Mouse (Mus musculus): ENCODE results near the gene Phf13.

Gene Phf13

DNA sequence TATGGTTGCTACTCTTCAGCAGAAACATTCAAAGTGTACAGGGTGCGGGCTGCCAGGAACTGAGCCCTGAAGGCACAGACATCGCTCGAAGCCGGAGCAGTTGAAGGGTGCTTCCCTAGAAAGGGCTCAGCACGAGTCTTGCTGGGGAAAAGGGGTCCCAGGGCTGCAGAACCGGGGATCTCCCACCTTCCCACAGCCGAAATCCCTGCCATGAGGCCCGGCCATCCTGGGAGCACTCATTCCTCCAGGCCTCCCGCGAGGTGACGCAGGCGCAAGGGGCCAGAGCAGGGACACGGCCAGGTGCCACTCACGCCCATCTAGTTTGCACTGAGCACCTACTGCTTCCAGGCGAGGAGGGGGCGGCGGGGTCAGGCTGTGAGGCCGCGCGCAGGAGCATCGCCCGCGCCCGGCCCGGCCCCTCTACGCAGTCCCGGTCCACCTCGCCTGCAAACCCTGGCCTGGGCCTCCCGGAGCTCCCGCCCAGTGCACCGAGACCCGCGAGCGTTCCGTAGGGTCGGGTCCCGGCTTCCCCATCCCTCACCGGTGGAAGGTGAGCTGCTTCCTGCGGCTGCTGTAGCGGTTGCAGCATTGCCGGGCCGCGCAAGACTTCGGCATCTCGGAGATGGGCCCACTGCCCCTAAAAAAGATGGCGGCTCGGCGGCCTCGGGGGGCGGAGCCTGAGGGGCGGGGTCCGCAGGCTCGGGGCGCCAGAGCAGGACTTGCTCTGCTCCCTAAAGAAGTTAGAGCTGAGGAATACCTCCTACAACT is 7.5 kb downstream of the Phf13 start, which contains the start of gene Thap3:
Gene Thap3 (minus strand): TSS at position 656 of the 768 bp plus-strand sequence.
- DNase-seq, result peak; percentile 91

DNA sequence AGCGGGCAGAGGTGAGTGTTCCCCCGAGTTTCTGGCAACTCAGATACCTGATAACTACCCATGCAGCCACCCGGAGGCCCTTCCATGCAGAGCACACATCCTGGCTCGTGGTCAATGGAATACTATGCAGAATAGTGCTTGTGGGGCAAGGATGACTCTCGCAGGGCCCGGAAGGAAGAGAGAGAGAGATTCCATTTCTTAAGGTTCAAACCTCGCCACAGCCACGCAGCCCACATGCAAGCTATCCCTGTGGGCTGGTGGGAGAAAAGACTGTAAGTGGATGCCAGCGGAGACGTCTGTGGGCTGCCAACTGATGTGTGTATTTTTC is 8.1 kb downstream of the Phf13 start:
- no peak for DNase-seq

GRCm38 (mm10) chr4:151986650-151987049 is 9.4 kb downstream of the Phf13 start:
- DNase-seq, result no peak

DNA sequence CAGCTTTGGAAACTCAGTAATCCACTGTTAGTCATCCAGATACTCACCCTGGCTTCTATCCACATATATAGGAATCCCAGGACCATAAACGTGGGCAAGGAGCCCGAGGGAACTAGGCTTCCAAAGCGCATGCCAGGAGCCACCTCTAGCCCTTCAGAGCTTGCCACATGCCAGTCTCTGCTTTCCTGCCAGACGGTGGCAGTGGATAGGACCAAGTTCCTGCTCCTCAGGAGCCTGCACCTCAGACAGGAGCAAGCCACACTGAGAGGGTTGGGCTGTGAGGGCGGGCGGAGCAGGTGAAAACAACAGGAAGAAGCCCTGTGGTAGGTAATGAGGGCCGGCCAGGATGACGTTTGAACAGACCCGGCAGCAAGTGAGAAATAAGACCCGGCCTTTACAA is 10.2 kb downstream of the Phf13 start:
- DNase-seq, result no peak

GRCm38 (mm10) chr4:151983560-151983959 is 12.5 kb downstream of the Phf13 start:
- DNase-seq, result no peak

DNA sequence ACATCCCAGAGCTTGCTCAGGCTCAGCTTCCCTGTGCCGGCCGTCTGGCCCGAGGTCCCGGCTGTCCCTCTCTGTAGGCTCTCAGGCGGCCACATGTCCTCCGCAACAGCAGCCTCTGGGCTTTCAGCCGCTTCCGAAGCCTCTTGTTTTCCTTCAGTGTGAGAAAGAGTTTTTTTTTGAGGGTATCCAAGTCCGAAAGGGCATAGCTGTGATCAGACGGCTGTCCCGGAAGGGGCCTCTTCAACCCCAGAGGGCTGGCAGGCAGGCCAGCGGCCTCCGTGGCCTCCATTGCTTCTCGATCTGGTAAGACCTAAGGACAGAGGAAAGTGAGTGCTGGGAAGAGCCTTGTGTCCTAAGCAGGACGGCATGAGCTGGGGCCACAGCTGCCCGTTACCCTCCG is 13.0 kb downstream of the Phf13 start:
- no peak for DNase-seq

- DNase-seq, result peak; percentile 75
These were observed 14.7 kb downstream of the Phf13 start for GRCm38 (mm10) chr4:151981363-151981762.

- no peak for DNase-seq
These were observed 15.4 kb downstream of the Phf13 start for GRCm38 (mm10) chr4:151980699-151981098.

GRCm38 (mm10) chr4:151977748-151978147 is 18.3 kb downstream of the Phf13 start:
- peak; percentile 85 for DNase-seq

- peak; percentile 42 for DNase-seq
These were observed 20.6 kb downstream of the Phf13 start for GRCm38 (mm10) chr4:151975441-151975840.

- peak; percentile 31 for DNase-seq
These were observed 23.7 kb downstream of the Phf13 start for GRCm38 (mm10) chr4:151972221-151972967.

GRCm38 (mm10) chr4:151968204-151968921 is 27.7 kb downstream of the Phf13 start:
- no peak for DNase-seq

DNA sequence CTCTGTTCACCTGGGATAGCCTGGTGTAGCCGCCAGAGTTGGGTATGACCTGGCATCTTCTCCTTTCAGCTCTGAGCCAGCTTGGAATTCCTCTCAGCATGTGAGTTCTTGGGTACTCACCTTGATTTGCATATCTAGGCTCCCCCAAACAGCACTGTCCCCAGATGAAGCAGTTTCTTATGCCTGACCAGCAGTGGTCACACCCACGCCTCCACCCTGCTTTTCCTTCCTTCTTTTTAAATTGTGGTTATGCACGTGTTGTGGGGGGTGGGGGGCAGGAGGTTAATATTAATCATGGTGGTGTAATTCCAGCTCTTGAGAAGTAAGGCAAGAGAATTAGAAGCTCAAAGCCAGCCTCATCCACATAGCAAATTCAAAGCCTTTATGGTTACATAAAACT is 33.2 kb downstream of the Phf13 start:
- DNase-seq, result no peak

GRCm38 (mm10) chr4:151960513-151960854 is 35.6 kb downstream of the Phf13 start:
- DNase-seq, result no peak

DNA sequence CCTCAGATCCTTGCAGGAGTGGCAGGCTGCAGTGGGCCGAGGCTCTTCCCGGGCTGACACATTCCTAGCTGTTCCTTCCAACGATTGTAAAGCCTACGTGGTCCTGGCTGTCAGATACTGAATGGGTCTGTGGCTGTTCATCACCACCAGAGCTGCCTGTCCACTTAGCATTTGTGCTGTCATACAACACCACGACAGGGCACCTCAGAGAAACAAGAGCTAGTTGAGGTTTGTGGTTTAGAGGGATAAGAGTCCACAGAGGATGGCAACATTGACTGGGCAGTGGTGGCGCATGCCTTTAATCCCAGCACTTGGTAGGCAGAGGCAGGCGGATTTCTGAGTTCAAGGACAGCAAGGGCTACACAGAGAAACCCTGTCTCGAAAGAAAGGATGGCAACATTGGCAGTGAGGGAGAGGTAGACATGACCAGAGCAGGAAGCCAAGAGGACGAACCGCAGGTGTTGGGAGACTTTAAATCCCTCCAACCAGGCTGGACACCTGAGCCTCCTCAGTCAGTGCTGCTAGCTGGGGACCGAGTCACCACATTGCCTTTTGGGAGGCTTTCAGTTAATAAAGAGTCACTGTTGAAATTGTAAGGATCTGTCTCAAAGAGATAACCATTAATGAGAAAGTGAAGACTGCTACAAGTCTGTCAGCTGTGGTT is 36.1 kb downstream of the Phf13 start:
- DNase-seq, result no peak

DNA sequence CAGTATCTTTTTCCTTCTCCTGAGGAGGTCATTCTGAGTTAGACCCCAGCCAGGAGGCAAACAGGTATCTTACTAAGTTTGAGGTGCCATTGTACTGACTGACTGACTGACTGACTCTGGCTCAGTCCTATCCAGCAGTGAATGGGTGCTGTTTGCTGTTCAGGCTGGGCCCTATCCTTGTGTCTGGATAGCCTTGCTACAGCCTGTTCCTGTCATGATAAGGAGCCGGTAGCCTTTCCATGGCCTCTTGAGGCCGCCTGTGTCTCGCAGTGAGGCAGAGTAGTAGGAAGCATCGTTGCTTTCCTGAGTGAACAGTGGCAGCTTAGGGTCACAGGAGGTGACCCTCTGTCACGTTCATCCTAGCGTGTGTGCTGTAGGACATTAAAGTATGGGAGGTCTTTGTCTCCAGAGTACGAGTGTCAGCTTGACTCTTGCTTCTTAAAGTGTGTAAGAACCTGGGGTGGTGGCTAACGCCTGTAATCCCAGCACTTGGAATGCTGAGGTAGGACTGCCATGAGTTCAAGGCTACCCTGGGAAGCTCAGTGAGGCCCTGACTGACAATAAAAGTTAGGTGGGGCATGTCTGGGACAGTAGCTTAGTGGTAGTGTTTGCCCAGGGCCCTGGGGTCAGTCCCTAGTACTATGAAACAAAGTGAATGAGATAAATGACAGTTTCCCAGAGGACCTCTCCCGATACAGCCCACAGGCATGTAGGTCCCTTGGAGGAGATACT is 38.3 kb downstream of the Phf13 start:
- no peak for DNase-seq

DNA sequence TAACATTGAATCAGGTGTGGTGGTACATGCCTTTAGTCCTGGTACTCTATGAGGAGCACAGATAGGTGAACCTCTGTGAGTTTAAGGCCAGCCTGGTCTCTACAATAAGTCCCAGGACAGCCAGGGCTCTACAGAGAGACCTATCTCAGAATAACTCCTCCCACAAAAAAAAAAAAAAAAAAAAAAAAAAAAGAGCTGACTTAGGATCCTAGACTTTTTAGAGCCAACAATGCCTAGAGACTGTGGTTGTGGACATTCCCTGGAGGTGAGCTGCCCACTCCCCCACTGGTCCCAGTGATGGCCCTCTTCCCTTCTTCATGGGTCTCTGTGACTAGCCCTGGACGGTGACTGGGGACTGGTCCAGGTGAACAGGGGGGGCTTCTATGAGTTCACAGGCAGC is 40.3 kb downstream of the Phf13 start:
- no peak for DNase-seq

- no peak for DNase-seq
These were observed 42.8 kb downstream of the Phf13 start for GRCm38 (mm10) chr4:151953209-151953608.

DNA sequence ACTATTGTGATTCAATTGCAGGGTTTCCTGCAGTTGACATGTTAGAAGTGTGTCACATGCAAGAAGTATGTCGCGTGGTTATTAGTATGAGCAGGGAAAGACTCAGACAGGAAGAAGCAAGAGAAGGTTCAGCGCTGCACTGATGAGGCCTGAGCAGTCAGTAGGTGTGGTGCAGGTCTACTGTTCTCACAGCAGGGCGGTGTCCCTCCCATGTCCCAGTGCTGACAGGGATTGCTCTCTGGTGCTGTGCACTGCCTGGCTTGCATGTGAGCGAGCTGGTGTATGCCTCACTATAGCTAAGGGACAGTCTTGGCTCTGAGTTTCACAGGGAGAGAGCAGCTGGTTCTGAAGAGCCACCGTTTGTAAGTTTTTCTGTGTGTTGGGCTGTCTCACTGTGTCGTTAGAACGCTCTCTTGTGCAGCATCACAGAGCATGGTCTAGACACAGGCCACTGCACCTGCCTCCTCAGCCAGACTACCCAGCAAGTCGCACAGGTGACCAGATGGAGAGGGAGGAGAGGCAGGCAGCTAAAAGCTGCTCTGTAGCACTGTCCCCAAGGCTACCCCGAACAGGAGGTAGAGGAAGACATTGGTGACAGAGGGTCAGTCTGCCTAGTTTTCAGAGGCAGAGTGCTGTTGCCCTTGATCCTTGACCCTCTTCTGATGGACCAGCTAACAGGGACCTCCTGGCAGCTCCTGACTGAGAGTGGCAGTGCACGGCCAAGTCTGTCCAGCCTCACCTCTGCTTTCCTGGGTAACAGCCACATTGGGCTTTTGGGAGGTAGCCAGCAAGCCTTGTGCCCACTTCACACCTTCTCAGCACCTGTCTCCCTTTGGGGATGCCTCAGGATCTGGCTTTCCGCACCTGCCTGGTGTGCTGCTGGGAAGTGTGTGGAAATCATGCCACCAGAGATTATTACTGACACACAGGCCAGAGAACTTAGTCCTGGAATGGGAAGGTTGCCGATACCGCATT is 47.3 kb downstream of the Phf13 start:
- no peak for DNase-seq

- no peak for DNase-seq
These were observed 49.8 kb downstream of the Phf13 start for GRCm38 (mm10) chr4:151946211-151946610.
